Mouse (Mus musculus) MEL (cell line): ENCODE results near the gene Ripk3. TPM values are rescaled to one million over a fixed set of nuclear protein-coding genes. Genes with fewer than 3 reads are reported as not detected.

Experiments used
- DNase-seq: peaks from one replicate; pipeline ENCODE4 v3.0.0; 2011; ENCODE audit warnings: low read depth, low spot score
- H3K27ac ChIP-seq: 2 replicates; pipeline ENCODE4 v1.5.1; 2012; ENCODE audit warnings: low read depth, mild to moderate bottlenecking, control low read depth, low read length, moderate library complexity; ENCODE audit not compliant: control insufficient read depth
- H3K27me3 ChIP-seq, 2 experiments: fragments of 150-350 bp in 1 of 2; sonication (generic) in 1 of 2; 2 replicates each; pipeline ENCODE4 v1.6.1; 2012; ENCODE audit warnings: low read length in 2 of 2, mild to moderate bottlenecking in 2 of 2, improper control_type of control experiment in 1 of 2, moderate library complexity in 1 of 2; ENCODE audit not compliant: insufficient read depth in 2 of 2, control insufficient read depth in 1 of 2
- H3K36me3 ChIP-seq, 2 experiments: 2 replicates each; pipeline ENCODE4 v1.6.1; 2012 to 2014; ENCODE audit warnings: low read length in 2 of 2, improper control_type of control experiment in 1 of 2, inconsistent platforms in 1 of 2, mild to moderate bottlenecking in 1 of 2; ENCODE audit not compliant: insufficient read depth in 2 of 2, control insufficient read depth in 1 of 2
- H3K4me1 ChIP-seq, 2 experiments: fragments of 150-350 bp in 1 of 2; sonication (generic) in 1 of 2; 2 replicates each; pipeline ENCODE4 v1.6.1; 2012; ENCODE audit warnings: low read length in 2 of 2, improper control_type of control experiment in 1 of 2, mild to moderate bottlenecking in 1 of 2; ENCODE audit not compliant: insufficient read depth in 2 of 2, control insufficient read depth in 1 of 2
- H3K4me3 ChIP-seq, 2 experiments: fragments of 150-350 bp in 1 of 2; sonication (generic) in 1 of 2; 2 replicates each; pipeline ENCODE4 v1.5.1; 2012; ENCODE audit warnings: low read depth in 2 of 2, low read length in 2 of 2, mild to moderate bottlenecking in 2 of 2, moderate library complexity in 2 of 2, control low read depth in 1 of 2, improper control_type of control experiment in 1 of 2; ENCODE audit not compliant: control insufficient read depth in 1 of 2, insufficient read depth in 1 of 2
- H3K79me2 ChIP-seq: 2 replicates; pipeline ENCODE4 v1.6.1; 2012; ENCODE audit warnings: mild to moderate bottlenecking, low read length, moderate library complexity; ENCODE audit not compliant: control insufficient read depth, poor library complexity, insufficient read depth
- H3K9ac ChIP-seq: 2 replicates; pipeline ENCODE4 v1.6.1; 2012; ENCODE audit warnings: low read depth, mild to moderate bottlenecking, control low read depth, low read length, moderate library complexity; ENCODE audit not compliant: control insufficient read depth, poor library complexity, severe bottlenecking
- H3K9me3 ChIP-seq: fragments of 150-350 bp; sonication (generic); replicated peaks from 2 replicates; pipeline ENCODE4 v1.6.1; 2012; ENCODE audit warnings: mild to moderate bottlenecking, low read length, improper control_type of control experiment, moderate library complexity; ENCODE audit not compliant: insufficient read depth
- BHLHE40 ChIP-seq: IDR thresholded peaks from 2 replicates; pipeline ENCODE4 v1.6.1; 2012; ENCODE audit warnings: low read depth, mild to moderate bottlenecking, inconsistent platforms, low read length, improper control_type of control experiment, borderline replicate concordance
- CHD2 ChIP-seq: IDR thresholded peaks from 2 replicates; pipeline ENCODE4 v1.6.1; 2011; ENCODE audit warnings: low read length, improper control_type of control experiment
- ELF1 ChIP-seq: IDR thresholded peaks from 2 replicates; pipeline ENCODE4 v1.6.1; 2014; ENCODE audit warnings: low read depth, mild to moderate bottlenecking, inconsistent platforms, low read length, improper control_type of control experiment, moderate library complexity
- EP300 ChIP-seq, 2 experiments: IDR thresholded peaks; 2 replicates each; pipeline ENCODE4 v1.6.1; 2011; ENCODE audit warnings: improper control_type of control experiment in 2 of 2, low read length in 2 of 2, low read depth in 1 of 2, mild to moderate bottlenecking in 1 of 2
- ETS1 ChIP-seq: IDR thresholded peaks from 2 replicates; pipeline ENCODE4 v1.6.1; 2012; ENCODE audit warnings: low read depth, mild to moderate bottlenecking, inconsistent platforms, low read length, improper control_type of control experiment, moderate library complexity
- GABPA ChIP-seq: IDR thresholded peaks from 2 replicates; pipeline ENCODE4 v1.6.1; 2012; ENCODE audit warnings: low read depth, mild to moderate bottlenecking, inconsistent platforms, low read length, improper control_type of control experiment, moderate library complexity
- GATA1 ChIP-seq: IDR thresholded peaks from 2 replicates; pipeline ENCODE4 v1.6.1; 2011; ENCODE audit warnings: low read depth, low read length, improper control_type of control experiment
- HCFC1 ChIP-seq: IDR thresholded peaks from 2 replicates; pipeline ENCODE4 v1.6.1; 2012; ENCODE audit warnings: low read depth, mild to moderate bottlenecking, inconsistent platforms, low read length, improper control_type of control experiment, moderate library complexity
- JUND ChIP-seq: IDR thresholded peaks from 2 replicates; pipeline ENCODE4 v1.6.1; 2011; ENCODE audit warnings: low read depth, mild to moderate bottlenecking, improper control_type of control experiment, low read length
- MYB ChIP-seq: IDR thresholded peaks from 2 replicates; pipeline ENCODE4 v1.6.1; 2011; ENCODE audit warnings: mild to moderate bottlenecking, low read depth, low read length, improper control_type of control experiment
- MYC ChIP-seq: IDR thresholded peaks from 2 replicates; pipeline ENCODE4 v1.6.1; 2011; ENCODE audit warnings: low read depth, mild to moderate bottlenecking, low read length, improper control_type of control experiment, moderate library complexity
- POLR2AphosphoS5 ChIP-seq: IDR thresholded peaks from 2 replicates; pipeline ENCODE4 v1.6.1; 2012; ENCODE audit warnings: low read depth, borderline replicate concordance, mild to moderate bottlenecking, inconsistent platforms, low read length, moderate library complexity, mixed read lengths
- RCOR1 ChIP-seq: IDR thresholded peaks from 2 replicates; pipeline ENCODE4 v1.6.1; 2012; ENCODE audit warnings: low read depth, mild to moderate bottlenecking, inconsistent platforms, low read length, improper control_type of control experiment
- SIN3A ChIP-seq: IDR thresholded peaks from 2 replicates; pipeline ENCODE4 v1.6.1; 2012; ENCODE audit warnings: low read length, improper control_type of control experiment, inconsistent platforms
- TBP ChIP-seq: IDR thresholded peaks from 2 replicates; pipeline ENCODE4 v1.8.0; 2011; ENCODE audit warnings: low read depth, low read length, improper control_type of control experiment
- TCF12 ChIP-seq: IDR thresholded peaks from 2 replicates; pipeline ENCODE4 v1.6.1; 2014; ENCODE audit warnings: low read depth, mild to moderate bottlenecking, inconsistent platforms, low read length, improper control_type of control experiment, moderate library complexity
- USF1 ChIP-seq: IDR thresholded peaks from 2 replicates; pipeline ENCODE4 v1.6.1; 2014; ENCODE audit warnings: low read depth, mild to moderate bottlenecking, inconsistent platforms, low read length, improper control_type of control experiment, moderate library complexity
- ZC3H11A ChIP-seq: IDR thresholded peaks from 2 replicates; pipeline ENCODE4 v1.6.1; 2012; ENCODE audit warnings: low read depth, mild to moderate bottlenecking, inconsistent platforms, low read length, improper control_type of control experiment
- ZKSCAN1 ChIP-seq: IDR thresholded peaks from 2 replicates; pipeline ENCODE4 v1.6.1; 2012; ENCODE audit warnings: low read depth, mild to moderate bottlenecking, inconsistent platforms, low read length, improper control_type of control experiment, moderate library complexity
- ZMIZ1 ChIP-seq: IDR thresholded peaks from 2 replicates; pipeline ENCODE4 v1.6.1; 2012; ENCODE audit warnings: low read depth, mild to moderate bottlenecking, inconsistent platforms, low read length, improper control_type of control experiment, moderate library complexity
- polyA plus RNA-seq, 2 experiments: library from polyadenylated mRNA; stranded (reverse) in 1 of 2; unstranded in 1 of 2; fragments of >175 nt in 1 of 2; fragments of >200 nt in 1 of 2; gene quantifications; 2 replicates each; pipeline versions ENCODE4 v1.2.1 to v1.2.4; 2012; ENCODE audit warnings: low replicate concordance in 2 of 2, low read depth in 1 of 2; ENCODE audit not compliant: insufficient read length in 2 of 2, insufficient read depth in 1 of 2, missing spikeins in 1 of 2
- total RNA-seq: library from RNA; depleted of rRNA; stranded (reverse); fragments of 300-350 nt; gene quantifications from 2 replicates; pipeline ENCODE4 v1.2.3, GENCODE M21; 2012

The Ripk3 gene
- total and polyA plus RNA-seq, 3 experiments, result 67.1 to 124 (median 123) TPM

DNA sequence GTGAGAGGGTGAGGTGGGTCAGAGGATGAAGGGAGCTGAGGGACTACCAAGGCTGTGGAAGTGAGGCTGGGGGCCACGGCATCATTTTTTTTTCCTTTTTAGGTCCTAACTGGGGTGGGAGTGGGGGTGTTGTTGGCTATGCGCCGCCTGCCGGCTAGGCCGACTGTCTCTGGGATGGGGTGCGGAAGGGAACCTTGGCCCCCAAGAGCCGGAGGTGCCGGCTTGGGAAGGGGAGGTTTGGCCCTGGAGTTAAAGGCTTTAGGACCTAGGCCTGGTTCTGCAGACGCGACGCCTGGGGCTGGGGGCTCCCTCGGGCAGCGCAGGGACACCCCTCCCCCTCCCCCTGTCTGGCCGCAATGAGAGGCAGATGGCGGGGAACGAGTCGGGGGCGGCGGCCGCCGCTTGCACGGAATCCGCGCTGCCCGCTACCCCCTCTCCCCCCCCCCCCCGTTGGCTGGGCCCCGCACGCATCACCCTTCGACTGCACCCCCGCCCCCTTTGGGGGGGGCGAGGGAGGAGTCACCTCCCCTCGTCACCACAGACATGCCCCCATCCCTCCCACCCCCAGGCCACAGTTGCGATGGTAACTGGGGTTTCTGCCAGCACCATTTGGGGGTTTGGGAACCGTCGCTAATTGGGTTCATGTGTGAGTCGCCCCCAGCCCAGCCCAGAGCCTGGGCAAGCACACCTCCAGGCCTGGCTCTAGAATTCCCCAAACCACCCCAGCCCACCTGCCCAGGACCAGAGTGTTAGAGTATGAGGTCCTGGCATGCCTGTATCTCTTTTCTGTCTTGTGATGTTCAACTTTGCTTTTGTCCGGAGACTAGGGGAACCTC, 36.8 kb upstream of the Ripk3 start:
- no peaks in the 10 kb centered on the region; the same call in 1 of the 2 replicates for H3K79me2 ChIP-seq
- H3K4me3 ChIP-seq, result no peak overlapping the region
- H3K9ac ChIP-seq, result no peak overlapping the region
- no peaks in the 10 kb centered on the region for H3K27me3 ChIP-seq
- H3K4me1 ChIP-seq, result peaks cover 0 to 13% of the 10 kb centered on the region in 2 experiments; a peak in 2 of 4 replicates
- H3K27ac ChIP-seq, result no peak overlapping the region
- H3K36me3 ChIP-seq, result peaks cover 0 to 5% of the 10 kb centered on the region in 2 experiments; a peak in 2 of 4 replicates
- DNase-seq, result no peak
- no peaks in the 10 kb centered on the region for H3K9me3 ChIP-seq
- no peak for TF ChIP-seq ZMIZ1
- TF ChIP-seq SIN3A, result no peak
- no peak for TF ChIP-seq TBP
- TF ChIP-seq ZKSCAN1, result no peak
- TF ChIP-seq TCF12, result no peak
- no peak for TF ChIP-seq USF1
- TF ChIP-seq ELF1, result no peak
- no peak for TF ChIP-seq POLR2AphosphoS5
- no peak for TF ChIP-seq ETS1
- no peak for TF ChIP-seq HCFC1
- TF ChIP-seq MYB, result no peak
- no peak for TF ChIP-seq EP300 (IDR thresholded peaks at IDR 0.05; ENCODE audit: low read depth in 1 of 2, low read length in 2 of 2)
- no peak for TF ChIP-seq CHD2
- no peak for TF ChIP-seq BHLHE40
- no peak for TF ChIP-seq GABPA
- TF ChIP-seq GATA1, result no peak
- no peak for TF ChIP-seq MYC
- no peak for TF ChIP-seq RCOR1
- no peak for TF ChIP-seq ZC3H11A
- no peak for TF ChIP-seq JUND
